Mouse (Mus musculus): ENCODE results near the gene Klrb1a.
"Not testable (repeated sequence)": the region's sequence is repeated elsewhere in the genome, so short reads cannot be mapped to it uniquely, and the experiment has no call there.

The Klrb1a gene

GRCm38 (mm10) chr6:128623433-128623832, at the start of gene Klrb1a:
Gene Klrb1a (minus strand): TSS chr6:128623533.
- not testable (repeated sequence) for DNase-seq (ENCODE audit: low read depth, low spot score)

- DNase-seq (ENCODE audit: low read depth, low spot score): no peak
These were observed 46.6 kb upstream of the Klrb1a start for GRCm38 (mm10) chr6:128669936-128670335.

- DNase-seq (ENCODE audit: low read depth, low spot score): no peak
These were observed 38.9 kb upstream of the Klrb1a start, which contains the start of gene Clec2h for GRCm38 (mm10) chr6:128662206-128662605. Gene Clec2h (plus strand): TSS chr6:128662385.

- DNase-seq (ENCODE audit: low read depth, low spot score): no peak
These were observed 37.9 kb upstream of the Klrb1a start for GRCm38 (mm10) chr6:128661249-128661648.

- DNase-seq (ENCODE audit: low read depth, low spot score): no peak
These were observed 29.6 kb upstream of the Klrb1a start for GRCm38 (mm10) chr6:128652938-128653337.

- not testable (repeated sequence) for DNase-seq (ENCODE audit: low read depth, low spot score)
These were observed 27.5 kb upstream of the Klrb1a start for GRCm38 (mm10) chr6:128650827-128651226.

- DNase-seq (ENCODE audit: low read depth, low spot score): no peak
These were observed 26.9 kb upstream of the Klrb1a start for GRCm38 (mm10) chr6:128650187-128650586.

- DNase-seq (ENCODE audit: low read depth, low spot score): no peak
These were observed 26.3 kb upstream of the Klrb1a start for GRCm38 (mm10) chr6:128649681-128650080.

GRCm38 (mm10) chr6:128645708-128646107, 22.4 kb upstream of the Klrb1a start:
- DNase-seq (ENCODE audit: low read depth, low spot score): not testable (repeated sequence)

GRCm38 (mm10) chr6:128644694-128645093, 21.4 kb upstream of the Klrb1a start:
- DNase-seq (ENCODE audit: low read depth, low spot score): not testable (repeated sequence)

- no peak for DNase-seq (ENCODE audit: low read depth, low spot score)
These were observed 20.7 kb upstream of the Klrb1a start for GRCm38 (mm10) chr6:128643999-128644398.

- no peak for DNase-seq (ENCODE audit: low read depth, low spot score)
These were observed 17.9 kb upstream of the Klrb1a start for GRCm38 (mm10) chr6:128641116-128641716.

GRCm38 (mm10) chr6:128640673-128641072, 17.3 kb upstream of the Klrb1a start:
- no peak for DNase-seq (ENCODE audit: low read depth, low spot score)

GRCm38 (mm10) chr6:128630912-128631905, 7.9 kb upstream of the Klrb1a start:
- not testable (repeated sequence) for DNase-seq (ENCODE audit: low read depth, low spot score)

- DNase-seq (ENCODE audit: low read depth, low spot score): peak; percentile 50
These were observed 6.7 kb upstream of the Klrb1a start for GRCm38 (mm10) chr6:128629771-128630739.

- DNase-seq (ENCODE audit: low read depth, low spot score): not testable (repeated sequence)
These were observed 1.9 kb upstream of the Klrb1a start for GRCm38 (mm10) chr6:128625246-128625645.

- DNase-seq (ENCODE audit: low read depth, low spot score): no peak
These were observed 1.1 kb upstream of the Klrb1a start for GRCm38 (mm10) chr6:128624425-128624824.

GRCm38 (mm10) chr6:128622733-128623132, 600 bp downstream of the Klrb1a start:
- no peak for DNase-seq (ENCODE audit: low read depth, low spot score)

- DNase-seq (ENCODE audit: low read depth, low spot score): no peak
These were observed 17.0 kb downstream of the Klrb1a start for GRCm38 (mm10) chr6:128606350-128606749.

GRCm38 (mm10) chr6:128604512-128604911, 18.8 kb downstream of the Klrb1a start:
- no peak for DNase-seq (ENCODE audit: low read depth, low spot score)

GRCm38 (mm10) chr6:128602463-128603201, 20.7 kb downstream of the Klrb1a start:
- no peak for DNase-seq (ENCODE audit: low read depth, low spot score)
